Mouse (Mus musculus) retina, postnatal 1 day (tissue): Measurements from ENCODE around the gene Apaf1.

Experiments
- DNase-seq: peaks from one replicate; pipeline ENCODE4 v3.0.0-alpha.2; 2012

Gene Apaf1

DNA sequence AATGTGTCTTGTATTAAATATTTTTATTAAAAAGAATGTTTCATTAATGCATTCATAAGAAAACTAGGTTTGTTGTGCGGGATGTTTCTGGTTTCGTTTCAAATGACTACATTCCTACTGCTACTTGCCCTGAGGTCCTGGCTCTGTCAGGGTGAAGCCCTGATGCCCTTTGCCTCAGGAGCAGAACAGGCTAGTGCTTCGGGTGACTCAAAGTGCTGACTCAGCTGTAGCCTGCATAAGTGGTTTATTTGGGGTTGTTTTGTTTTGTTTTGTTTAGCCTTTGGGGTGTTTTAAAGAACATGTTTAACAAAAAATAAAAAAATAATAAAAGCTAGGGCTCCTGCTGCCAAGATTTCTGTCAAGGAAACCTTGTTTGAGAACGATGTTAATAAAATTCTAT is 112.0 kb downstream of the Apaf1 start:
- DNase-seq, result no peak

DNA sequence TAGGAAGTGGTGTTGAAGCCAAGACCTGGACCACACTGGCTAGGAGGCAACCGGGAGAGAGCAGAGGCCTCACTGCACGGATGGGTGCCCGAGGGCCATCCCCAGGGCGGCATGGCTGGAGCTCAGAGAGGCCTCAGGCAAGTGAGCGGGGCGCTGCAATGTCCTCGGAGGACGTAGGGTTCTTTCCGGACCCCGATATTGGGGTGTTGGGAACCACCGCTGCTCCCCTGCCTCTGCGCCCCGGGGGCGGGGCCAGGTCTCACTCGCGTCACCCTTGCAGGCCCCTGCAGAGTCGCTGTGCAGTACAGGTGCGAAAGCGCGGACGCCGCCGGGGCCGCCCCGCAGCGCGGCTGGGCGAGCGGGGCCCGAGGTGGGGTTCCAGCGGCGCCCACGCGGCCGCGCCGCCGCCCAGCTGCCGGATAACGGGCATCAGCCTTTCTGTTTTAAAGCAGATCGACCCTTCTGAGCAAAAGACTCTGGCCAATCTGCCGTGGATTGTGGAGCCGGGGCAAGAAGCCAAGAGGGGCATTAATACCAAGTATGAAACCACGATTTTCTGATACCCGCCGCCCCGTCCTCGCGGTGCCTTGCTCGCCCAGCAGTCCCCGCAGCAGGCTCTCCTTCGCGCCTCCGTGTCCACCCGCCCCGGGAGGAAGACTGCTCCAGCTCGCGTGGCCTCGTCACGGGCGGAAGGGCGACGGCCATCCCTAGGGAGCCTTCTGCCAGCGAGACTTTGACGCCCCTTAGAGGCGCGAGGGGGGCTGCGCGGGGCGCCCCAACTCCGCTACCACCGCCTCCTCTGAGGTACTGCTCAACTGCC is 113.0 kb downstream of the Apaf1 start:
- peak; percentile 62 for DNase-seq

DNA sequence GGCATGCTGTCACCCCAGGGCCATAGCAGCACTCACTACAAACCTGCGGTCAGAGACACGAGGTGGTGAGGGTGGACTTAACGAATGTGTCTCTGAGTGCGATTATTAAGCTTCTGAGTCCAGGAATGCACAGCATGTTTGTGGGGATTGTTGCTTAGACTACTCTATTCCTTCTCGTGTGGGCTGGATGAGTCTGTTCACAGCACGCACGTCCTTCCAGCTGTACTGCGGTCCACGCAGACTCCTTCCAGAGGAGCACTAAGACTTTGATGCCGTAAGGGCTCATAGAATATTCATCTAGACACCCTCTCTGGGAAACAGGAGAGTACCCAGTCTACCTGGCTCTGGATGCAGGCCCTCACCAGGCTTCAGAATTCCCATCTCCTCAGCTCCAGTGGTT is 114.3 kb downstream of the Apaf1 start:
- DNase-seq, result no peak

DNA sequence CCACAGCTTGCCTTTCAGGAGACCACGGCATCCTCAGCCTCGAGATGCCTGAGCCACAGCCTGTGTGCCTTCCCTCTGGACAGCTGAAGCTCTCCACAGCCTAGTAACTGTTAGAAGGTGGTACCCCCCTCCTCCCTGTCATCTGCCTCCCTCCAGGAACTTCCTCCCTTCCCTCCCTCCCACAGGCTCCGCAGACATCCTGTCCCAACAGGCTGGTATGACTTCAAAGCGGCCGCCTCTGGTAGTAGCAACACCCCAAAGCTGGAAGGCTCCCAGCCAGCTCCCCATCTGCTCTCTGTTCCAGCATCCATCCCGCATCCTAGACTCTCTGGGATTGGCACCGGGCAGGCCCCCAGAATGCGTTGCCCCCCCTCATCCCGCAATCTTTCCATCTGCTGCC is 115.7 kb downstream of the Apaf1 start:
- no peak for DNase-seq

DNA sequence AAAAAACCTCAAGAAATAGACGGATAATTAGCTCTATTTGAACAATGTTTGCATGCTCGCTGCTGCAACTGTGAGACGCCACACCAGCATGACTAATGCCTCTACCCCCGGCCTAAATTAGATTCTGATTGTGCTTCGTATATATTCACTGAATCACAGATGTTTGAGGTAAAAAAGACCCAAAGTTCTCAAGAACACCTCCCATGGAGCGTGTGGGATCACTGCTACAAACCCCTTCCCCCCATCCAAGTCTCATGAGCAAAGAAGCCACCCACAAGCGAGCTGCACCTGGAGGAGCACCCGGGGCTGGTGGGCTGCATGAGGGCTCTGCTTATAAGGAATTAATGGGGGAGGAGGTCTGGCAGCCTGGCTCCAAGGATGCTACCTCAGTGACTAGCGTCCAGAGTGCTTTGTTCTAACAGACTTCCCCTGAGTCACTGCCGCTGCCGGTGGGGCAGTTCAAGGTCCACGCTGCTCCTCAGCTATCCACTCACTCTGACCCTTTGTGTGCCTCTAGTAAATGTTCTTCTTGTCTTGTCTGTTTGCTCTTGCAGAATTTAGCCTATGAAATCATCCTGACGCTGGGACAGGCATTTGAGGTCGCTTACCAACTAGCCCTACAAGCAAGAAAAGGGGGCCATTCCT is 116.8 kb downstream of the Apaf1 start:
- DNase-seq, result no peak

DNA sequence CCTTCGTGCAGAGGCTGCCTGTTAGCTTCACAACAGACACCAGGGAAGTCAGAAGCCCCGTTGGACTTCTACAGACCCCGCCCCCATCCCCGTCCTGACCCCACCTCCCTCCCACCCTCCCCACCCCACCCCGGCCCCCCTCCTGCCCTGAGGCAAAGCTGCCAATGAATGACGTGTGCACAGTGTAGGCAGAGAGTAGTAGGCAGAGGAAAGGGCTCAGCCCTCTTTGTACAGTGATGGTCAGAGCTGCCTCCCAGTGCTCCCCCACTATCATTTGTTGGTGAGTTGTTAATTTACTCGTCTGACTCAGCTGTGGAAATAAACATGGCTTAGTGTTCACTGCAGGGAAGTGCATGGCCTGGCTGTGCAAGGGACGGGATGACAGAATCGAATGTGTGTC is 118.1 kb downstream of the Apaf1 start:
- DNase-seq, result peak; percentile 49

DNA sequence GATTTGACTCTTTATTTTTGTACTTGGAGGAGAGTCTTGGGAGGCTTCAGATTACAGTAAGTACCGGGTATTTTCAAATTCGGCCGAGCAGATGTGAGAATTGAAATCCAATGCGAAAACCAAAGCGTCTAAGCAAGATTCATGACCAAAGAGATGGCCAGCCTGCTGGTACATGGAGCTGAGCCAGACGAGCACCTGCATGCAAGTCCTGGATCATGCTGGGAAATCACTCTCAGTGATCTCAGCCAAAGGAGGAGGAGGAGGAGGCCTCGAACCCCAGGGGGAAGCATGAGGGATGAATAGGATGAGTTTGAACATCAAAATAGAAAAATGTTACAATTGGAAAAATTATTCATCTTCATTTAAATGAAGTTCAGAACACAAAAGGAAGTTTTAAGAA is 122.2 kb downstream of the Apaf1 start:
- no peak for DNase-seq

DNA sequence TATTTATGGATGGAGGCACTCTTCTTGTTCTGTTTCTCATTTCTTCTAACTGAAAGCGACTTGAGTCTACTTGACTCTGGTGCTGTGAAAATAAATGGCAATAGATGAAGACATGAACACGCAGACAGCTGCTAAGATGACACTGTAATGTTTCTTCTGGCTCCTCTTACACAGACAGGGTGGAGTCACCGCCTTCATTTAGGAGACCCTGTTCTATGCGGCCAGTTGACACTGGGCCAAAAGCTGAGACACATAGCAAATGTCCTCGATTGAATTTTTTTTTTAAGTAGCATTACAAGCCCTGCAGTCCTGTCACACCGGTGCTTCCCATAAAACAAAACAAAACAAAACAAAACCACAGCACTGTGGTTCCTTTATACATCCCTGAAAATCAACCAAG is 128.7 kb downstream of the Apaf1 start:
- no peak for DNase-seq

DNA sequence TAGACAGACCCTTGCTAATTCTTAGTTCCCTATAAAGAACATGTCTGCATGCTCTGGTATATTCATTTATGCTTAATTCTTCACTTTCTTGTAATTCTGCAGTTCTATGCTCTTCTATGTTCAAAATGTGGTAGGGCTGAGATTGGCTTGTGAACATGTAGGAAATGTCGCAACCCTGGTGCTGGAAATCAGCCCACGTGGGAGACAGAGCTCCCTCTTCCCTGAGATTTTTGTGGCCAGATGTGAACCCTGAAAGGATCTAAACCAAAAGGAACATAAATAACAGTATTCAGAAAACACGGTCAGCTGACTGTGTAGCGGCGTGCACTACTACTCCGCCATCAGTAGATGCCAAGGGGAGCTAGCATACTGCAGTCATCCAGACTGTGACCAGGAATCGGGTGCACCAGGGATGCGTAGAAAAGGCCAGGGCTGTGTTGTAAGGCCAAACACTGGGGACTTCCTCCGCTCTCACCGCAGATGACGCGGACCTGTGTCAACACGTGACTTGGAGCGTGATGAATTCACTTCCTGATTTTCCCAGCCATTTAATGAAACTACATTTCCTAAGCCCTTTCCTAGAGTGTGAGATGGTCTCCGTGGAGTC is 129.4 kb downstream of the Apaf1 start:
- DNase-seq, result no peak

DNA sequence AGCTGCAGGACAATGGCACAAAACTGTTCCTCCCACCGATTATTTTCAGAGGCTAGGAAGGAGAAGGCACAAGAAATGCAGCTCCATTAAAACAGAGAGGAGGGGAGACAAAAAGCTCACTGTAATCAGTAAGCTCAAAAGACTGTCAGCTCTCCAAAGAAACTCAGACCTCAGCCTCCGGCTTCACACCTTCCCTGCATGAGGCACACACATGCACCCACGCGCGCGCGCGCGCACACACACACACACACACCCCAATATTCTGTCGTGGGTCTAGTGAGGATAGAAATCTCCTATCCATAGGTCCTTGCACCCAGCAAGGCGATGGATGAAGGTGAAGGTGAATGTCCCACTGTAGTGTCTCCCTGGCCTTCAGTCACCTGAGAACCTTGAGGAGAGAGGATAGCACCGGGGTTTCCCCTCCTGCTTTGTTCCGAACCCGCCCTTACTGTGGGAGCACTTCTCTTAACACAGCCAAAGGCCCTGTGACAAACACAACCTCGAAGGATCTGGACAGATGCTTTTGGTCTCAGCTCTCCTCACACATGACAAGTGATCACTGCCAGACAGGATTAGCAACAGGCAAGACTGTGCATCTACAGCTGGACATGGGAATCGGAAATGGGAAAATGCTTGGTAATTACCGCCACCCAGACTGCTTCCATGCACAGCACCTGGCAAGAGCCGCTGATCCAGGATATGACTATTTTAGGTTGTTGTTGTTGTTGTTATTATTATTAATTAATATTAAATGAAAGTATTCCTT is 134.8 kb downstream of the Apaf1 start:
- no peak for DNase-seq

DNA sequence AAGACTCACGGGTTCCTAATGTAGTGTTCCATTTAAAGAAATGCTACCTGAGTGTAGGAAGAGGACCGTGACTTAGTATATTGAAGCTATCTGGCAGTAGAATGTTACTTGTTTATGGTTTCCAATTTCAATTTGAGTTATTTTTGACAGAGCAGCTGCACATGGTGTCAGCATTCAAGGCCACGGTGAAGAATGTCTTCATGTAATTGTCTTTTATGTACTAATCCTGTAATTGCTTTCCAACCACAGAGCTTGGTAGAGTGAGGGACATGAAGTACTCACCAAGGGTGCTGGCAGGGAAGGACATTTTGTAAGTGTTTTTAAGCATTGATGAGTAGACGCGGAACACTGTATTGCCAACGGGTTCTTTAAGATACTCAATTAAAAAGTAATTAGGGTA is 135.5 kb downstream of the Apaf1 start:
- no peak for DNase-seq

DNA sequence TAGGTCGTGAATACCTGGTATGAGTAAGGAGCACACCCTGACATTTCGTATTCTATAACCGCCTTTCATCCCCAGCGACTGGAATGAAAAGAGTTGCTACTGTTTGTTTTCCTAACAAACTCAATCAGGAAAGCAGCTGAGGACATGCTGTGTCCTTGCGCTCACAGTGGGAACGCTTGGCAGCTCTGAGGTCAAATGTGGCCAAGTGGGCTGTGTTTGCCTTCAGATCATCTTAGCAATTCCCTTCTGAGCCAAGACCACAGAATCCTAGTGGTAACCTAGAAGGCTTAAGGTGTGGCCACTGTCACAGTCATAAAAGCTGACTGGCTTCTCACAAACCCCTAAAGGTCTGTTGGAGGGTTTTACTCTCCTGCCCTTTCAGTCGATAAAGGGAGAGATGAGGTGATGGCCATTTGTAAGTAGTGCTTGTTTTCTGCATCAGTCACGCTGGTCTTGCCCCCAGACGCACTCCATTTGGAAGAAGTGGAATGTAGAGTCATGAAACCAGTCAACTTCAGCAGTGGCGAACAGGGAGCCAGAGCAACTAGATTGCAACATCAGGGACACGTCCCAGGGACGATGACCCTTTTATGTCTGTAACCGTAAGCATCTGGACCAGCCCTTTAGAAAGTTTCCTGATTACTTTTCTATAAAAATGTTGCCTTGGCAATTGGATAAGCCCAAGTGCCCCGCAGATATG is 140.4 kb downstream of the Apaf1 start:
- DNase-seq, result no peak

DNA sequence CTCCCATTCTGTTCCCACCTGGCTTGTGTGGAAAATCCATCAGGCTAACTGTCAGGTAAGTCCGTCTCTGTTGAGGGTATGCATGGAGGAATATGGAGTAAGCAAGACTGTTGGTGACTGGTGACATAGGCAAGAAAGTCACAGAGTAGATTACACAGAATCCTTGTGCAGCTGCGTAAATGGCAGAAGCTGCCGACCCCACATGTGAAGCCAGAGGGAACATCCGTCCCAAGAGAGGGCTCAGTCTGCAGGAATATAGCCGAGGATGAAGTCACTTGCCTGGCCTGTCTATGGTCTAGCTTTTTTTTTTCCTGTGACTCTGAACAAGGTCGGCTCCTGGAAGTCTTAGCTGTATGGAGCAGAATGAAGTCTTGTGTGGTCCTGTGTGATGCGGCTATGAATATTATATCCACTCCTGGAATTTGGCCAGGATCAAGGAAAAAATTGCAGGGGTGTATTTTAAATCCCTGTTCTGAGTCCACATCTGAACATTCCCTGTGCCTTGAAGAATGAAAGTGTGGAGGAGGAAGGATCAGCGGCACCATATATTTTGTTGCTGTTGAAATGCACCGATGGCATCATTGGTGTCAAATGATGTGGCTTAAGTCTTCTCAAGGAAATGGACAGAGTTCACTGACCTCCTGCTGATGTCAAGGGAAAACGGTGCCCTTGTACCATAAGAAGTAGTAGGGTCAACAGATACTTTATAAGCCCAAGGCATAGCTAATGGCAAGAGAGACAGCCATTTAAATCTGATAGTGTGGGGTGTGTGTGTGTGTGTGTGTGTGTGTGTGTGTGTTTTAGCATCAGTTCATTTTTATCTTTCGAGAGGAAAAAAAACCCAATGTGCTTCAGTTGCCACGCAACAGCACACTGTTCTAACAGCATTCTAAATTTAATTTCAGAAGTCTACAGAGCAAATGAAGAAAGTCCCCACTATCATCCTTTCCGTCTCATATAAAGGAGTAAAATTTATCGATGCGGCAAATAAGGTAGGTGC is 141.7 kb downstream of the Apaf1 start:
- no peak for DNase-seq
